Mouse (Mus musculus) CD4-positive, CD25-positive, alpha-beta regulatory T cell, adult 2 months (primary cell): ENCODE results near the gene Tom1l2.
A peak's percentile ranks its signal among the peaks of the same experiment; 100 is the strongest.

ENCODE experiments used
- DNase-seq: peaks from one replicate; pipeline ENCODE4 v3.0.0-alpha.2; 2012; ENCODE audit warnings: low read depth, low spot score

Gene Tom1l2

GRCm38 (mm10) chr11:60265271-60265985 is 87.3 kb downstream of the Tom1l2 start:
- peak; percentile 51 for DNase-seq

- DNase-seq: no peak
Measured at GRCm38 (mm10) chr11:60264651-60265050, 88.1 kb downstream of the Tom1l2 start.

GRCm38 (mm10) chr11:60262396-60262795 is 90.3 kb downstream of the Tom1l2 start:
- DNase-seq: no peak

- DNase-seq: no peak
Measured at GRCm38 (mm10) chr11:60260743-60261142, 92.0 kb downstream of the Tom1l2 start.

GRCm38 (mm10) chr11:60257696-60258095 is 95.0 kb downstream of the Tom1l2 start:
- DNase-seq: no peak

GRCm38 (mm10) chr11:60256713-60257112 is 96.0 kb downstream of the Tom1l2 start:
- DNase-seq: no peak

GRCm38 (mm10) chr11:60256176-60256681 is 96.5 kb downstream of the Tom1l2 start:
- DNase-seq: no peak

GRCm38 (mm10) chr11:60255639-60256038 is 97.1 kb downstream of the Tom1l2 start:
- DNase-seq: no peak

GRCm38 (mm10) chr11:60255181-60255580 is 97.5 kb downstream of the Tom1l2 start:
- DNase-seq: no peak

- no peak for DNase-seq
Measured at GRCm38 (mm10) chr11:60254308-60254707, 98.4 kb downstream of the Tom1l2 start.

- DNase-seq: no peak
Measured at GRCm38 (mm10) chr11:60253546-60253945, 99.2 kb downstream of the Tom1l2 start.

GRCm38 (mm10) chr11:60250971-60251643 is 101.6 kb downstream of the Tom1l2 start:
- peak; percentile 69 for DNase-seq

GRCm38 (mm10) chr11:60249885-60250284 is 102.8 kb downstream of the Tom1l2 start:
- DNase-seq: no peak

GRCm38 (mm10) chr11:60248596-60249404 is 103.9 kb downstream of the Tom1l2 start:
- no peak for DNase-seq

GRCm38 (mm10) chr11:60247753-60248550 is 104.8 kb downstream of the Tom1l2 start:
- DNase-seq: no peak

- DNase-seq: no peak
Measured at GRCm38 (mm10) chr11:60246077-60246476, 106.6 kb downstream of the Tom1l2 start.

GRCm38 (mm10) chr11:60244503-60245143 is 108.1 kb downstream of the Tom1l2 start:
- no peak for DNase-seq

- no peak for DNase-seq
Measured at GRCm38 (mm10) chr11:60240509-60240908, 112.2 kb downstream of the Tom1l2 start.

GRCm38 (mm10) chr11:60235351-60235750 is 117.4 kb downstream of the Tom1l2 start:
- no peak for DNase-seq

- DNase-seq: no peak
Measured at GRCm38 (mm10) chr11:60233235-60233634, 119.5 kb downstream of the Tom1l2 start.
